Mouse (Mus musculus): Measurements from ENCODE around the gene Cdc123.

The Cdc123 gene

DNA sequence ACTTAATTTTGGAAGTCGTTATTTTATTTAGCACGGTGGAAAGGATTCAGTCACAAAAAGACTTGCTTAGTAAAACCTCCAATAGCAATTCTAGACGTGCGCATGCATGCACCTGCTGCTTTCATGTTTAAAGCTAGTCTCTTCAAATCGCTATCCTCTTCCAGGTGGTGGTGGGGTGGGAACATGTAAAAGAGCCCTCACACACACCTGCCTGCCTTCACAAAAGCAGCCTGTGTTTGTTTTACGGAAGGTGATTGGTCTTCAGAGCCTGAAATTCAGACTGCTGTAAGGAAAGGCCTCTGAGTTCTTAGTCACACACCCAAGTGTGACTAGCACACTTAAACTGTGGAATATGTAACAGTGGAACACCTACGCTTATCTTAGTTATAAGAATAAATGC is 39.7 kb downstream of the Cdc123 start:
- DNase-seq (ENCODE audit: low read depth, low spot score) = no peak

DNA sequence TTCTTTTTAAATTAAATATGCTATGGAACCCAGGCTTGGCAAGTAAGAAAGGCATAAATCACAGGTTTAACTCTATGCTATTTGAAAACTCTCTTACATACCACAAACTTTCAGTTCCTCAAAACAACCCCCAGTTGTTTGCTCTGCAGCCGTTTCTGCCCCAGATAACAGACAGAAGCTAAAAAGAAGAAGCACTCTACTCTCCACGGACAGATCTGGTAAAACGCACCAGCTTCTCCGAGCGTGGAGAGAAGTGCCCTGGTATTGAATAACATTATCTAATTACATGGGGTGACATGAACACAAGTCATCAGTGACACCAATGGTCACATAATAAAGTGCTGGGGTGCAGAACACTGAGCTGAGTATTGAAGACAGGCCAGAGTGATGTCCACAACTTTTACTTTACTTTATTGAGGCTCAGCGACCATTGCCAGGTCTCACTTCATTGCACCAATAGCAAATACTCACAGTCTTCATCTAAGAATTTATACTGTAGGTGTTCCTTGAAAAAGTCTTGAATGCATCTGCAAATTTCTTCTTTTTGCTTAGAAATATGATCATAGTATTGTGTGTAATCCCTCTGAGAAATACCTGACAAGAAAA is 40.4 kb downstream of the Cdc123 start:
- no peak for DNase-seq (ENCODE audit: low read depth, low spot score)

DNA sequence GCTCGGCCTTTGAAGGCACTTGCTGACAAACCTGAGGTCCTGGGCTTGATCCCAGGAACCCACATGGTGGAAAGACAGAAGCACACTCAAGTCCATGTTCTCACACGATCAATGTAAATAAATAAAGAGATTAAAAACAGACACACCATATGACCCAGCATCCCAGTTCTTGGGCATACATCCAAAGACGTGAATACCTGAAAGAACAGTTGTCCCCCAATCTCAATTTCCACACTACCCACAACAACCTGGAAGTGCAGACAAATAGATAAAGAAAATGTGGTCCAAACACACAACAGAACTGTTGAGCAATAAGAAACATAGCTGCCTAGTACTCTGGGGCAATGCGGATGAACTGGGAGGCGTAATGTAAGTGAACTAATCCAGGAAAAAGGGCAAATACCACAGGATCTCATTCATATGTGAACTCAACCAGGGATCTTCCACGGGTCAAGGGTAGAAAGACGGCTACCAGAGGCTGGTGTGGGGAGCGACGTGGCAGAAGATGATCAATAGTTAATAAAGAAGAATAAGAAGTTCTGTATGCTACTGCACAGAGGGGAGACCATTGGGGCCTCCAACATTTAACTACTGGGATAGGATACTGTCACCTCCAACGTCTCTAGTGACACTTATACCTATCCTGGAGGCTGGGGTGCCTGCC is 42.9 kb downstream of the Cdc123 start:
- DNase-seq (ENCODE audit: low read depth, low spot score) = no peak

DNA sequence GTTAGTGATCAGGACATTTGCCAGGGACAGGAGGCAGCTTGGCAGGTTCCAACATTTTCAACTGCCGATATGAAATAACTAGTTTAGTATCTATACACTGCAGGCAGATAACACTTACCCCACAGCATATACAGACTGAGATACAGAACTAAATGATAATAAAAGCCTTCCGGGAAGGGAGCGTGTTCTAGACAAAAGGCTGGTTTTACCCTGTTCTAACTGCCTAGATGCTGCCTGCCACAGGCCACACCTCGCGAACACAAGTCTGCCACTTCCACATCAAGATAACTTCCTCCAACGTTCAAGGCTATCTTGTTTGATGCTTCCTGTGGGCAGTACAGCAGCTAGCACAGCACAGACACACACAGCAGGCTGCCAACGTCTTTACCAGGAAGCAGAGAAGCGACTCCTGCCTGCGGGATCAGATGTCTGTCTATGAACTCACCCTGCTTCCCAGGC is 43.8 kb downstream of the Cdc123 start:
- DNase-seq (ENCODE audit: low read depth, low spot score) = no peak

DNA sequence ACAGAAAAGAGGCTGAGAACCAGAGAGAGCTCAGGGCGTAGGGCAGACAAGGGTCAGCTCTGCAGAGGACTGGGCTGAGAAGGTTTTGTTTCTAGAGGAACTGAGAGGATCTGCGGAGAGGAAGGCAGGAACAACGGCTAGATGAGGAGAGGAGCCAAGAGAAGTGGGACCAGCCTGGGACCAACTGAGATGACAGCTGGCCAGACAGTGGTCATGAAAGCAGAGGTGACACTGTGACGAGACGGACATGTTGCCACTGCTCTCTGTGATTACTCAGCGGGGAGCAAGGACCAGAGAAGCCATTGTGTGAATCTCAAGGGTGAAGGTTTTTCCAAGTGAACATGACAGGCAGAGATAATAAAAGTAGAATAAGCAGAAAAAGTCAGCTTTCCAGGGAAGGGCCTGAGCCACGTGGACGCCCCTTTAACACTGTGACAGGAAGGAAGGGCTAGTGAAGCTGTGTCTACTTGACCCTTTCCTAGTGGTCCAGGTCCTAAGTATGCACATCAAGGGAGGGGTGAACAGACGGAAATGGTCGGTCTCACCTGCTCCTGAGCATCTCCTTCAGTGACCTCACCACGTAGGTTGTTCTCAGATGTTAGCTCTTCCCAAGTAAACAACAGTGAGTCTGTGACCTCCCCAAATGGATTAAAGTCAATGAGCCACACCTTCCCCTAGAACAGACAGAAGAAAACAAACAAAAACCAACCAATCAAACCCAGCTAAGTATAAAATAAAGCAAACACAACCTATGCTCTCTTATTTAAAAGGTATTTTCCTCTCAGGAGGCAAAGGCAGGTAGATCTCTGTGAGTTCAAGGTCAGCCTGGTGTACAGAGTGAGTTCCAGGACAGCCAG is 46.9 kb downstream of the Cdc123 start:
- DNase-seq (ENCODE audit: low read depth, low spot score) = no peak

DNA sequence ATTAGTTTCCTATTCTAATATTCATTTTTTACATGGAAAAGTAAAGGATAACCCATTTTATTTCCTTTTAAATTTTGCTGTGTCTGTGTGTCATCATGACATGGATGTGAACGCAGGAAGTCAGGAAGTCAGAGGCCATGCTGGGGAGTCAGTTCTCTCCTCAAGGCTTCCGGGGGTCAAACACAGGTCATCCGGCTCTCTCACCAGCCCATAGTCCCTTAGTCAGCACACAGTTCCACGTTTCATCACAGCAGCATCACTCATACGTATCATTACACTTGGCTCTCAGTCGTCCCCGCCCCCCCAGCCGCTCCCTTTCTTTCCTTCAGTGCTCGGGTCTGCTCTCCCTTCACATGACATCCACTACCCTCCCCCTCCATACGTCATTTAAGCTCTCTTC is 51.2 kb downstream of the Cdc123 start:
- no peak for DNase-seq (ENCODE audit: low read depth, low spot score)

DNA sequence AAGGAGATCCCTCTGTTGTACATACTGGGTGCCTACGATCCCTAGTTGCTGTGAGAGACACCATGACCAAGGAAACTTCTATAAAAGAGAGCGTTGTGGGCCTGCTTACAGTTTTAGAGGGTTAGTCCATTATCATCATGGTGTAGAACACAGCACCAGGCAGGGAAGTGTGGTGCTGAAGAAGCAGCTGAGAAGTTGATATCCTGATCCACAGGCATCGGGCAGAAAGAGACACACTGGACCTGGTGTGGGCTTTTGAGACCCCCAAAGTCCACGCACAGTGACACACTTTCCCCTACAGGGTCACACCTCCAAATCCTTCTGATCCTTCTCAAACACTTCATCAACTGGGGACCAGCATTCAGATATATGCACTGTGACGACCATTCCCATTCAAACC is 52.9 kb downstream of the Cdc123 start:
- DNase-seq (ENCODE audit: low read depth, low spot score) = no peak

DNA sequence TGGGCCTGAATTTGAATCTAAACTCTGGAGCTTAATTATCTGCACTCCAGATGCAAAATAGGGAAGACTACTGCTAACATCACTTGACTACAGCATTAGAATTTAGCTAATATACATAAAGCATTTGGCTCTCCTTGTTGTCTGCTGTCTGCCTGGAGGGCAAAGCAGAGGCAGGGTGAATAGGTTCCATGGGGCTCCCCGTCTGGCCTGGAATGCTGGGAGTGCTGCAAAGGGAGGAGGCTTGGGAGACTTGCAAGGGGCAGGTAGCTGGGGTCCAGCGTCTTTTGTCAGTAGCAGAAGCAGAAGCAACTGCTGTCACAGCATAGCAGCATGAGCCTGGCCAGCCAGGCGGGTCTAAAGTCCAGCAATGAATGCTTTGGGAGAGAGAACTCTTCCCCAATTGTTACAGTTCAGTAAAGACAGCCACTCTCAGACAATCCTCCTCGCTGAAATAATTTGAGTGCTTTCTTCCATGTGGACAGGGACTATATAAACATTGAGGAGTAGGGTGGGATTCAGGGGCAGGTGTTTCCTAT is 55.3 kb downstream of the Cdc123 start:
- DNase-seq (ENCODE audit: low read depth, low spot score) = no peak

DNA sequence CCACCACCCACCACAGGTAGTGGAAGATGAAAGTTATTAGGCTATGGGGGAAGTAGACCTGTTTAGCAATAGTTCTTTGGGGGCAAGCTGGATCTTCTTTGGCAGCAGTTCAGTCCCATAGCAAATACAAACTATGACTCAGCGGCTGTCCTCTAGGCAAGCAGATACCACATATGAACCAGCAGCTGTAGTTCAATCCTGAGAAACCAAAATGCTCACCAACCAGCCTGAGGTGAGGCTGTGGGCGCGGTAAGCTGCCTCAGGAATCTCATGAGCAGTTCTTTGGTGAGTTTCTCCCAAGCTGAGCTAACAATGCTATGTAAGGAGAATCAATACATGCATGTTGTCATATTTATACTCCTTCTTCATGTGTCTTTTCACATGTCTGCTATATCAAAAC is 57.6 kb downstream of the Cdc123 start:
- no peak for DNase-seq (ENCODE audit: low read depth, low spot score)

DNA sequence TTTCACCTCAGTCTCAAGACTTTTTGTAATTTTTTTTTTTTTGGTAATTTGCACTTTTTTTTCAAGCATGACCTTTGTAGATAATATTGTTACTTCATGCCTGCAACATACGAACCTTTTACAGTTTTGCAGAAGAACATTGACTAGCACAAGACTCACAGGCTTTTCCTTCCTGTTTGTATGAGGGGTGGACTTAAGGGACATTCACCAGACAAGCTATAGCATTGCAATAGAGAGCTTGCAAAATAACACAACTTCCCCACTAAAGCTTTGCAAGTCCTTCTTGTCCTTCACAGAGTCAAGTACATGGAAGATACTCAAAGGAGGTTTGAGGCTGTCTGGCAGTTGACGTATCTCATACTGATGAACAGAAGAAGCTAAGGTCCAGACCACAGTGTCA is 72.5 kb downstream of the Cdc123 start:
- no peak for DNase-seq (ENCODE audit: low read depth, low spot score)

DNA sequence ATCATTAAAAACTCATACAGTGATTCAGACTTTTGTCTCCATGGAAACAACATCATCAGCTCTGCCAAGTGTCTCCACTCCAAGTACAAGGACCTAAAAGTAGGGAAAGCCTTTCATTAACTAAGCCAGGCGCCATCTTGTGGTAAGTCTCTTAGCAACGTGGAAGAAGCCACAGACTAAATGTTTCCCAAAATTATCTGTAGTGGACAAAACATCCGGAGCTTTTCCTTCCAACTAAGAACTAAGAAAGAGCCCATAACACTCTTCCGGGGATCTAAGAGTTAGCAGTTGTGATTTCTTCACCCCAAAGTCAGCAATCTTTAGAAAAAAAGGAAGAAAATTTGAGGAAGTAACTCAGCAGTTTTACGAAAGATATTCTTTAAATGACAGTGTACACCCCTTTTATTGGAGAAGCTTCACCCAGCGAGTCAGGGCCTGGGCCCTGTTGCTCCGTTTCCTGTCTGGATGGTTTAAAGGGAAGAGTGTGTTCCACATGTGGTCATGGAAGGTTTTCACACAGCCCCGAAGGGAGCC is 74.2 kb downstream of the Cdc123 start:
- no peak for DNase-seq (ENCODE audit: low read depth, low spot score)

DNA sequence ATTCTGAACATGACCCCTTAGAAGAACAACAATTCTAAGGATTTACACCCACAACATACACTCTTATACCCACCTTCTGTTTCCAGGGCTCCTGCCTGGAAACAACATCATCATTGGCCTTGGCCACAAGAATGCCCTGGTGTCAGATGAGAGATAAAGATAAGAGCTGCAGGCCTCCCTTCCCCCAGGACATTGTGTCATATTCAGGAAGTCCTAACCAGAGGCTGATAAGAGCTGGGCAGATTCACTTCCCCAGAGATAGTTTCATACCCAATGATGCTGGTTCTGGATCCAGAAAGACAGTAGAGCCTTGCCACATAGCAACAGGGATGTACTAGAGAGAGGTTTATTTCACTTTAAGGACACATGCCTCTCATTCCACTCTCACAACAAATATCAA is 75.3 kb downstream of the Cdc123 start:
- DNase-seq (ENCODE audit: low read depth, low spot score) = no peak

DNA sequence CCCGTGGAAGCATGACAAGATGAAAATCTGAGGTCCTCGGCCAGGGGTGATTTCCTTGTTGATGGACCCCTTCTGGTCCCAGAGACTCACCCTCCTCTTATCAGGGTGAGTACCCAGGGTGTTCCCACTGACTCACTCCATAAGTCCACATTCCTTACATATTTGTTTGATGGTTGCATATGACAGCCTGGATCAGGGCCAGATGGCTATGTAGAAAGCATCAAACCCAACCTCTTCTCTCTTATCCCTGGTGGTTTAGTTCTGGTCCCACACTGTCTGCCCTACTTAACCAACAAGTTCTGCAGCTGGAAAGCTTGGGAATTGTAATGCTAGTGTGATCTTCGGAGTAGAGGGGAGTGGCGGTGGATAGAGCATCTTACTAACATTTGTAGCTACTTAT is 76.0 kb downstream of the Cdc123 start:
- DNase-seq (ENCODE audit: low read depth, low spot score) = no peak

DNA sequence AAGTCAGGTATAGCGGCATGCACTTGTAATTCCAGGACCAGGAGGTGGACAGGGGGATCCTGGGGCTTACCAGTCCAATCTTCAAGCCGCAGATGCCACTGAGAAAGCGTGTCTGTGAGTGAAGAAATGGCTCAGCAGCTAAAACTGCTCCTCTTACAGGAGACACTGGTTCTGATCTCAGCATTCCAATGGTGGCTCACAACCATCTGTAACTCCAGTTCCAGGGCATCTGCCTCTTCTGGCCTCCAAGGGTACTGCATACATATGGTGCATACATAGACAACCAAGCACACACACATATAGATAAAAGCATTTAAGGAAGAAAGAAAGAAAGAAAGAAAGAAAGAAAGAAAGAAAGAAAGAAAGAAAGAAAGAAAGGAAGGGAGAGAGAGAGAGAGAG is 82.9 kb downstream of the Cdc123 start:
- no peak for DNase-seq (ENCODE audit: low read depth, low spot score)

DNA sequence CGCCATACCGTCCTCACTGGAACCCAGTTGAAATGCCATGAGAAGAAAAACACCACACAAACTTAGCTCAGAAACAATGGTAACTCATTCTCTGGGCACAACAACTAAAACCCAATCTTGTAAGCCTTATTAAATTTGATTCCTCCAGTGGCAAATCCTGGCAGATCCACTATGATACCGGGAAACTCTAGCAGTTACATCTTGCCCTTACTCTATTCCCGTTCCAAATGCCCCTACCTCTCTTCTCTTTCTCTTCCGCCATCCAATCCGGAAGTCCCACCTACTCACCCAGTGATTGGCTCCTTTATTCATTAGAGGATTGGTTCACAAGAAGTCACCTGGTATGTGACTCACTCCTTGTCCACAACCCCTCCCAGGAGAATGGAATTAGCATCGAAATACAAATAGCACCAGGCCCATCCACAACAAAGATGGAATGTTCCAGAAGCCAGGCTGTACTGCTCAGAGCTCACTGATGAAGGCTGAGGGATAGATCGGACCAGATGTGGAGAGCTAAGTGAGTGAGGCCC is 84.4 kb downstream of the Cdc123 start:
- DNase-seq (ENCODE audit: low read depth, low spot score) = no peak

DNA sequence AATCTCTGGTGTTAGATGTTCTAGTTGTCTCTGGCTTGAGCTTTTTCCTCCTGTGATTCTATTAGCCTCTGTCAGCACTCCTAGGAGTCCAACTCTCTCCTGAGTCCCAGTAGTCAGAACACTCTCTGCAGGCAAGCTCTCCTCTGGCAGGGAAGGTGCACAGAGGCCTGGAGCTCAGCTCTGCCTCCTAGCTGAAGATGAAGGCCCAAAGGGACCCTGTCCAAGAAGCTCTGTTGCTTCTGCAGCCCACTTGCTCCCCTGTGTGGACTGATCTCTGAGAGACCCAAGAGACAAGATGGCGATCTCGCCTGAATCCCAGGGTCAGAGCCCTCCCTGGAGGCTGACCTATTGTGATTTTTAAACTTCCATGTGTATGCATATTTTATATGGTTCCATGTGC is 86.4 kb downstream of the Cdc123 start:
- no peak for DNase-seq (ENCODE audit: low read depth, low spot score)

DNA sequence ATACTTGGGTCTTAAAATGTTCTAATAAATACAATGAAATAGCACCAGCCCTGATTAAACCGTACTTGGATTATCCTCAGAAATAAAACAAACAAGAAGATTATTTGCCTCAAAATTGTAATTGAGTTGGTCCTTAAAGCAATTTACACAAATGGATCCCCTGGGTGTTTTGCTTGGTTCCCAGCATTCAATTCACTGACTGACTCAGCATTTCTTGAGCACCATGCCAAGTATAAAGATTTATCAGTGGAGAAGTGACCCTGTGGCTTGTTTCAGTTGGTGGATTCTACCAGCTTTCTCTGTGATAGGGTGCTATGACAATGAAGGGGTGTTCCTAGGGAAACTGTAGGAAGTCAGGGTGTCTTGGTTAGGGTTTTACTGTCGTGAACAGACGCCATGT is 94.1 kb downstream of the Cdc123 start:
- DNase-seq (ENCODE audit: low read depth, low spot score) = no peak

DNA sequence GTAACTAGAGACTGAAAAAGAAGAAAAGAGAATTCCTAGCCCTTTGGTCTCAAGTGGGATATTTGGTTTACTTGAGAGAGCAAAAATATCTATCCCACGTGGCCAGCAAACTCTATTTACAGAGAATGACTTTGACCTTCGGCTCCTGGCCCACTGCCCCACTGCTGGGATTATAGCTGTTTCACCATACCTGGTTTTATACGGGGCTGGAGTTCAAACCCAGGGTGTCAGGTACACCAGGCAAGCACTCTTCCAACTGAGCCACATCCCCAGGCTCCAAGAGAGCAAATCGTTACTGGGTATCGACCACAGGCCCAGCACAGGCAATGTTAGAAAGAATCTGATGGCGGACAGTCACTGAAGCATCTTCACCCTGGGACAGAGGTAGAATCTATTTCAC is 95.8 kb downstream of the Cdc123 start:
- DNase-seq (ENCODE audit: low read depth, low spot score) = no peak

DNA sequence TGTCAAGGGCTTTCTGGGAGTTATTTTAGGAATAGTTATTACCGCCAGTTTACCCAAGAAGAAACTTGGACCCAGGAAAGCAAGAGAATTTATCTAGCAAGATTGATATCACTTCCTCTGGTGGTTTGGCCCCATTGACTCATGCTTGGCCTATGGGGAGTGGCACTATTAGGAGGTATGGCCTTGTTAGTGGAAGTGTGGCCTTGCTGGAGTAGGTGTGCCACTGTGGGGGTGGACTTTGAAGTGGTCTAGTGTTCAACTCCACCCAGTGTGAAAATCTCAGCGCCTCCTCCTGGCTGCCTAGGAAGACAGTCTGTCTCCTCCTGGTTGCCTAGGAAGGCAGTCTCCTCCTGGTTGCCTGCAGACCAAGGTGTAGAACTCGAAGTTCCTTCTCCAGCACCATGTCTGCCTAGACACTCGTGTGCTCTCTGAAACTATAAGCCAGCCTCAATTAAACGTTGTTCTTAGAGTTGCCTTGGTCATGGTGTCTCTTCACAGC is 97.4 kb downstream of the Cdc123 start:
- no peak for DNase-seq (ENCODE audit: low read depth, low spot score)

DNA sequence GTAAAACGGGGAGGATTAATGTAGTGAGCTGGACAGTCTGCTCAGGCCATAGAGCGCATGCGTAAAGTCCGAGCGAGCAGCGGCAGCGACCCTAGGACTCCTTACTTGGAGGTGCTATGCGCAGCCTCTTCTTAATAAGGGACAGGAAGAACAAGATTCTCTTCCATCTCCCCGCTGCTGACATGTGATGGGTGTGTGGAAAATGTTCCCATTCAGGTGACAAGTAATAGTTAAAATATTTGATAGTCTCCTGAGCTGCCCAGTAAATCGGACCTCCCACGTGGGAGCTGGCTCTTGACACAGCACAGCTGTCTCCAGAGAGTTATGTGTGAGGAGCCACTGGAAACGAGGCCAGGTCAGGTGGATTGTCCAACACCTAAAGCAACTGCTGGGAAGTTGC is 98.4 kb downstream of the Cdc123 start:
- no peak for DNase-seq (ENCODE audit: low read depth, low spot score)

All from WW6 (cell line).